Mouse (Mus musculus) layer of hippocampus, adult 2 months (tissue): Measurements from ENCODE around the gene Tbc1d2b. TPM values are rescaled to one million over a fixed set of nuclear protein-coding genes. Genes with fewer than 3 reads are reported as not detected.

ENCODE experiments used
- DNase-seq, 2 experiments: peaks; one replicate each; pipeline ENCODE4 v3.0.0; 2022; ENCODE audit warnings: low spot score in 2 of 2
- H3K27ac ChIP-seq: fragments of 200-600 bp; 2 replicates; pipeline ENCODE4 v1.8.1; 2022
- H3K4me3 ChIP-seq: fragments of 200-600 bp; 2 replicates; pipeline ENCODE4 v1.8.1; 2022; ENCODE audit warnings: mild to moderate bottlenecking
- CTCF ChIP-seq: fragments of 200-600 bp; conservative IDR thresholded peaks from 2 replicates; pipeline ENCODE4 v1.8.1; 2022; ENCODE audit warnings: antibody characterized with exemption, mild to moderate bottlenecking, moderate library complexity
- total RNA-seq, 2 experiments: library from RNA; stranded (reverse); gene quantifications; 2 replicates each; pipeline ENCODE4 v1.2.3; 2021

Gene Tbc1d2b
- total RNA-seq, 2 experiments from 2014 or later = 9.5 to 9.7 TPM

- Histone ChIP-seq H3K4me3 (peak within 1 kb of the TSS; percentile 70), H3K27ac (no peak within 1 kb of the TSS)
- DNase-seq = no peak
- no peak for TF ChIP-seq CTCF
Observed at GRCm38 (mm10) chr9:90162926-90163748, 107.5 kb downstream of the Tbc1d2b start, which contains the start of gene Adamts7. TSS of gene Adamts7 (plus strand) at chr9:90163069.

GRCm38 (mm10) chr9:90162243-90162925 lies 108.2 kb downstream of the Tbc1d2b start:
- peak; percentile 60 for TF ChIP-seq CTCF
- DNase-seq = no peak
- peak overlapping the region; percentile 70 for H3K4me3 ChIP-seq
- no peak overlapping the region for H3K27ac ChIP-seq

Other genes with a start within 250 kb of the Tbc1d2b start
- 10 to 100 TPM; 13.7 to 16.0 TPM for gene Ctsh, start 216.7 kb downstream of the Tbc1d2b start, total RNA-seq
- 100 to 1,000 TPM; 429 to 442 TPM for gene Morf4l1, start 156.0 kb downstream of the Tbc1d2b start, total RNA-seq
- gene Adamts7, start 107.7 kb downstream of the Tbc1d2b start, total RNA-seq = under 1 TPM; 0.59 to 0.97 TPM